Mouse (Mus musculus): ENCODE results near the gene Tbc1d22a. TPM values are rescaled to one million over a fixed set of nuclear protein-coding genes. Genes with fewer than 3 reads are reported as not detected.

Gene Tbc1d22a
- polyA plus RNA-seq, 1 experiment, result 16.3 TPM

DNA sequence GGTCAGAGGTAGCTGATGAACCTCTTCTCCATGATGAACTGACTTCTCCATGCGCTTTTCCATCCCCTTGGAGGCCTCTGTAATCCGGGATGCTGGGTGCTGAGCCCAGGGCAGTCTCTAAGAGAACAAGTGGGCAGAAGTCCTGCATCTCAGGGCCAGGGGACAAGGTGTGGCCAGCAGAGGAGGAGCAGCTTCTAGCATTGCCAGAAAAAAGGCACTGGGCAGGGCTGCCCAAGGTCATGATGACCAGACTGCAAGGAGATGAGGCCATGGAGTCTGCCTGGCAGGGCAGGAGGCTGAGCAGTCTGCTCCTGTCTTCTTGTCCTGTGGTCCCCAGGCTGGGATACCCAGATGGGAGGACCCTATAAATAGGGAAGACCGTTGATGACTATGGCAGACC is 220.0 kb downstream of the Tbc1d22a start:
- no peak for TF ChIP-seq CTCF (IDR thresholded peaks at IDR 0.05; ENCODE audit: control insufficient read depth, insufficient read depth, low read length)
- TF ChIP-seq POLR2A (IDR thresholded peaks at IDR 0.05; ENCODE audit: borderline replicate concordance, control insufficient read depth, low read depth, low read length), result no peak
- Histone ChIP-seq H3K27ac (ENCODE audit: control insufficient read depth, insufficient read depth, low read depth, low read length, poor library complexity) (no peak overlapping the region), H3K4me1 (ENCODE audit: control insufficient read depth, insufficient read depth, low read length) (no peaks in the 10 kb centered on the region), H3K4me3 (replicated peaks; ENCODE audit: control insufficient read depth, low read depth, low read length) (no peak overlapping the region)
- WGBS, result 82% methylated on average over 3 of the region's 3 CpGs

DNA sequence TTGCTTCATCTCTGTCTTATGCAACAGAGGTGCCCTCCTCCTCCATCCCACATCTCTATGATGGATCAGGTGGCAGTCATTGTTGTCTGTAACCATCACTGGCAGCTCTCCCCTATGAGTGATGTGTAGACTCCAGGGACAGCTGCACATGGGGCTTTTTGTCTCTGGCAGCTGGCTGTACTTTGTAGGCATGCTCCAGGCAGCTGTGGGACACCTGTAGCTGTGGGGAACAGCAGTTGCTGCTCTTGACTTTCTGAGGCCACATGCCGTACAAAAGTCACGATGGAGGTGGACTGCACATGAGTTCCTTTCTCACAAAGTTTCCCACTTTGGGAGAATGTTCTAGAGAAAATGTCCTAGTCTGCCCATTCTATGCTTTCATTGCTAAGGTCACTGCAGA is 223.1 kb downstream of the Tbc1d22a start:
- TF ChIP-seq POLR2A (IDR thresholded peaks at IDR 0.05; ENCODE audit: borderline replicate concordance, control insufficient read depth, low read depth, low read length) (no peak), CTCF (IDR thresholded peaks at IDR 0.05; ENCODE audit: control insufficient read depth, insufficient read depth, low read length) (no peak)
- 91% methylated on average over 2 of the region's 2 CpGs for WGBS
- H3K4me3 ChIP-seq (replicated peaks; ENCODE audit: control insufficient read depth, low read depth, low read length), result no peak overlapping the region

DNA sequence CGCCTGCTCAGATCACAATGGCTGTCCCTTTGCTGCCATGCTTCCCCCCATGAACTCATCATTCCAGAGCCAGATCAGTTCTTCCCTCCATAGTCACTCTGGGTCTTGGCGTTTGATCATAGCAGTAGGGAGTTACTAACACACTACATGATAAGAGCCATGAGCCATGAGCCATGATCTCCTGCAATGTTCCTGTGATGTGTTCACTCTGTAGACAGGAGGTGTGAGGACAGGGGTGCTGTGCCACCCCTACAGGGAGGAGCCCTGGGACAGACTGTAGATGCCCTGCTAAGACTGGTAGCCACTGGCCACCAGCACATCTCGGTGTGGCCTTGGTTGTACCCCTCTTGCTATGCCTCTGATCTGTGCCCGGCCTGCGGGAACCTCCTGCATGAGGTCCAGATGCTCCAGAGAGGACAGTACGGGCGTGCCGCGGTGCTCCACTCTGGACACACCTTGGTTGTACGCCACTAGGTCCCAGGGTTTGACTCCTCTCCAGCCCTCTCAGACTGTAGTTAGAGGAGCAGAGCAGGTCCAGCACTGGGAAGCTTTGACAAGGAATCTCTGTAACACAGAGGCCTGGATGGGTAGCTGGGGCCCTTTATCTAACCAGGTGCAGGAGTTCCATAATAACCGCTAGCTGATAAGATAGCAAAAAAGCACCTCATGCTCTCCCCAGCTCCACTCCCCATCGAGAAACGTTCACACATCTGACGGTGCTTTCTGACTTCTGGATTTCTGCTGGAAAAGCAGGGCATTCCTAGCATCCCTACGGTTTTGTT is 224.9 kb downstream of the Tbc1d22a start:
- Histone ChIP-seq H3K4me1 (ENCODE audit: control insufficient read depth, insufficient read depth, low read length) (no peaks in the 10 kb centered on the region), H3K27ac (ENCODE audit: control insufficient read depth, insufficient read depth, low read depth, low read length, poor library complexity) (no peak overlapping the region), H3K4me3 (replicated peaks; ENCODE audit: control insufficient read depth, low read depth, low read length) (no peak overlapping the region)
- 82% methylated on average over 15 of the region's 15 CpGs for WGBS
- TF ChIP-seq POLR2A (IDR thresholded peaks at IDR 0.05; ENCODE audit: borderline replicate concordance, control insufficient read depth, low read depth, low read length) (no peak), CTCF (IDR thresholded peaks at IDR 0.05; ENCODE audit: control insufficient read depth, insufficient read depth, low read length) (no peak)

More for the DNA sequence above, 223.1 kb downstream of the Tbc1d22a start:
- no peak overlapping the region for H3K27ac ChIP-seq (ENCODE audit: control insufficient read depth, insufficient read depth, low read depth, low read length, poor library complexity)
- no peaks in the 10 kb centered on the region for H3K4me1 ChIP-seq (ENCODE audit: control insufficient read depth, insufficient read depth, low read length)

- TF ChIP-seq CTCF (IDR thresholded peaks at IDR 0.05; ENCODE audit: control insufficient read depth, insufficient read depth, low read length) (no peak), POLR2A (IDR thresholded peaks at IDR 0.05; ENCODE audit: borderline replicate concordance, control insufficient read depth, low read depth, low read length) (no peak)
- WGBS, result 85% methylated on average over 2 of the region's 2 CpGs
- no peaks in the 10 kb centered on the region for H3K4me1 ChIP-seq (ENCODE audit: control insufficient read depth, insufficient read depth, low read length)
- no peak overlapping the region for H3K27ac ChIP-seq (ENCODE audit: control insufficient read depth, insufficient read depth, low read depth, low read length, poor library complexity)
- H3K4me3 ChIP-seq (replicated peaks; ENCODE audit: control insufficient read depth, low read depth, low read length), result no peak overlapping the region
Measured at GRCm38 (mm10) chr15:86444271-86444670, 230.0 kb downstream of the Tbc1d22a start.

DNA sequence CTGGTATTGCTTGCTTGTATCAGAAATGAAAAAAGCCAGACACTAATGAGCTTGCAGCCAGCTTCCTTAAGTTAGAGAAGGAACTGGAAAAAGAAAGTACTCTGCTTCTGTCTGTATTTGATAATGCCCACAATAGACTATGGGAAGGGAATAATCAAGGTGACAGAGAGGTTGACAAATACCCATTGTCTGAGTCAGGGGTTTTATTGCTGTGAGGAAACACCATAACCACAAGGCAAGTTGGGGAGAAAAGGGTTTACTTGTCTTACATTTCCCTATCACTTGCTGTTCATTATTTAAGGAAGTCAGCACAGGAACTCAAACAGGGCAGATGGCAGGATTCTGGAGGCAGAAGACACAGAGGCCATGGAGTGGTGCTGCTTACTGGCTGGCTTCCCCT is 231.8 kb downstream of the Tbc1d22a start:
- no peak overlapping the region for H3K27ac ChIP-seq (ENCODE audit: control insufficient read depth, insufficient read depth, low read depth, low read length, poor library complexity)
- TF ChIP-seq CTCF (IDR thresholded peaks at IDR 0.05; ENCODE audit: control insufficient read depth, insufficient read depth, low read length), result no peak
- no peak for TF ChIP-seq POLR2A (IDR thresholded peaks at IDR 0.05; ENCODE audit: borderline replicate concordance, control insufficient read depth, low read depth, low read length)

GRCm38 (mm10) chr15:86447251-86447650 is 233.0 kb downstream of the Tbc1d22a start:
- WGBS, result 76% methylated on average over 7 of the region's 7 CpGs
- no peaks in the 10 kb centered on the region for H3K4me1 ChIP-seq (ENCODE audit: control insufficient read depth, insufficient read depth, low read length)

More for the DNA sequence above, 231.8 kb downstream of the Tbc1d22a start:
- no peaks in the 10 kb centered on the region for H3K4me1 ChIP-seq (ENCODE audit: control insufficient read depth, insufficient read depth, low read length)
- H3K4me3 ChIP-seq (replicated peaks; ENCODE audit: control insufficient read depth, low read depth, low read length), result no peak overlapping the region

GRCm38 (mm10) chr15:86449236-86449635 is 235.0 kb downstream of the Tbc1d22a start:
- no peak overlapping the region for H3K4me3 ChIP-seq (replicated peaks; ENCODE audit: control insufficient read depth, low read depth, low read length)
- no peaks in the 10 kb centered on the region for H3K4me1 ChIP-seq (ENCODE audit: control insufficient read depth, insufficient read depth, low read length)
- WGBS, result 79% methylated on average over 5 of the region's 5 CpGs
- no peak overlapping the region for H3K27ac ChIP-seq (ENCODE audit: control insufficient read depth, insufficient read depth, low read depth, low read length, poor library complexity)
- TF ChIP-seq CTCF (IDR thresholded peaks at IDR 0.05; ENCODE audit: control insufficient read depth, insufficient read depth, low read length) (no peak), POLR2A (IDR thresholded peaks at IDR 0.05; ENCODE audit: borderline replicate concordance, control insufficient read depth, low read depth, low read length) (no peak)

More at GRCm38 (mm10) chr15:86447251-86447650, 233.0 kb downstream of the Tbc1d22a start:
- no peak overlapping the region for H3K4me3 ChIP-seq (replicated peaks; ENCODE audit: control insufficient read depth, low read depth, low read length)
- no peak overlapping the region for H3K27ac ChIP-seq (ENCODE audit: control insufficient read depth, insufficient read depth, low read depth, low read length, poor library complexity)
- TF ChIP-seq CTCF (IDR thresholded peaks at IDR 0.05; ENCODE audit: control insufficient read depth, insufficient read depth, low read length), result no peak
- no peak for TF ChIP-seq POLR2A (IDR thresholded peaks at IDR 0.05; ENCODE audit: borderline replicate concordance, control insufficient read depth, low read depth, low read length)

- 88% methylated on average over 2 of the region's 2 CpGs for WGBS
- Histone ChIP-seq H3K4me1 (ENCODE audit: control insufficient read depth, insufficient read depth, low read length) (no peaks in the 10 kb centered on the region), H3K27ac (ENCODE audit: control insufficient read depth, insufficient read depth, low read depth, low read length, poor library complexity) (no peak overlapping the region), H3K4me3 (replicated peaks; ENCODE audit: control insufficient read depth, low read depth, low read length) (no peak overlapping the region)
- no peak for TF ChIP-seq POLR2A (IDR thresholded peaks at IDR 0.05; ENCODE audit: borderline replicate concordance, control insufficient read depth, low read depth, low read length)
- TF ChIP-seq CTCF (IDR thresholded peaks at IDR 0.05; ENCODE audit: control insufficient read depth, insufficient read depth, low read length), result no peak
Measured at GRCm38 (mm10) chr15:86449794-86450193, 235.5 kb downstream of the Tbc1d22a start.

Data from bone marrow, adult 2 months (tissue).